Mouse (Mus musculus) neural tube, embryonic 11.5 days (tissue): ENCODE results near the gene Nat8l. TPM values are rescaled to one million over a fixed set of nuclear protein-coding genes. Genes with fewer than 3 reads are reported as not detected.
"Not testable (repeated sequence)": the region's sequence is repeated elsewhere in the genome, so short reads cannot be mapped to it uniquely, and the experiment has no call there.

Experiments
- ATAC-seq: fragments of 200-750 bp; cut with Nextera tagmentation; 2 replicates; pipeline ENCODE4 v1.8.0; 2017; ENCODE audit warnings: moderate number of reproducible peaks, mild to moderate bottlenecking, moderate TSS enrichment, moderate library complexity; ENCODE audit not compliant: insufficient read depth, low FRiP score, low TSS enrichment
- DNase-seq: peaks from one replicate; pipeline ENCODE4 v3.0.0-alpha.2; 2015; ENCODE audit warnings: low spot score
- H3K27ac ChIP-seq: fragments of 300-500 bp; sonication (generic); 2 replicates; pipeline ENCODE4 v1.5.1; 2014; ENCODE audit warnings: low read depth, mild to moderate bottlenecking, low read length
- H3K27me3 ChIP-seq: fragments of 300-500 bp; sonication (generic); 2 replicates; pipeline ENCODE4 v1.6.1; 2014; ENCODE audit warnings: mild to moderate bottlenecking, low read length, mixed read lengths; ENCODE audit not compliant: control insufficient read depth, insufficient read depth
- H3K36me3 ChIP-seq: fragments of 300-500 bp; sonication (generic); 2 replicates; pipeline ENCODE4 v1.6.1; 2014; ENCODE audit warnings: mild to moderate bottlenecking, low read length, moderate library complexity, mixed read lengths; ENCODE audit not compliant: control insufficient read depth, insufficient read depth
- H3K4me1 ChIP-seq: fragments of 300-500 bp; sonication (generic); 2 replicates; pipeline ENCODE4 v1.6.1; 2014; ENCODE audit warnings: low read length, mixed read lengths; ENCODE audit not compliant: control insufficient read depth, insufficient read depth
- H3K4me2 ChIP-seq: fragments of 300-500 bp; sonication (generic); 2 replicates; pipeline ENCODE4 v1.6.1; 2014; ENCODE audit warnings: low read depth, mild to moderate bottlenecking, moderate library complexity
- H3K4me3 ChIP-seq: fragments of 300-500 bp; sonication (generic); 2 replicates; pipeline ENCODE4 v1.5.1; 2014; ENCODE audit warnings: low read depth, low read length
- H3K9ac ChIP-seq: fragments of 300-500 bp; sonication (generic); 2 replicates; pipeline ENCODE4 v1.6.1; 2014; ENCODE audit warnings: mild to moderate bottlenecking, low read length
- H3K9me3 ChIP-seq: fragments of 300-500 bp; sonication (generic); 2 replicates; pipeline ENCODE4 v1.6.1; 2016; ENCODE audit warnings: low read length; ENCODE audit not compliant: control insufficient read depth
- WGBS: fragments of 180-500 bp; shearing (Covaris S2); extraction: QIAGEN DNeasy Blood & Tissue Kit; methylation state at CpG from one replicate; pipeline ENCODE4 v1.1.7; 2014; 5-methylcytosine and 5-hydroxymethylcytosine counted together
- polyA plus RNA-seq: library from polyadenylated mRNA; unstranded; fragments of >200 nt; fragmentation: Nextera tagmentation; extraction: Ambion mirVana; gene quantifications from 2 replicates; pipeline ENCODE4 v1.2.1, GENCODE M21; 2014

The Nat8l gene
- 1.5 and 2.2 TPM in 2 replicates for polyA plus RNA-seq

DNA sequence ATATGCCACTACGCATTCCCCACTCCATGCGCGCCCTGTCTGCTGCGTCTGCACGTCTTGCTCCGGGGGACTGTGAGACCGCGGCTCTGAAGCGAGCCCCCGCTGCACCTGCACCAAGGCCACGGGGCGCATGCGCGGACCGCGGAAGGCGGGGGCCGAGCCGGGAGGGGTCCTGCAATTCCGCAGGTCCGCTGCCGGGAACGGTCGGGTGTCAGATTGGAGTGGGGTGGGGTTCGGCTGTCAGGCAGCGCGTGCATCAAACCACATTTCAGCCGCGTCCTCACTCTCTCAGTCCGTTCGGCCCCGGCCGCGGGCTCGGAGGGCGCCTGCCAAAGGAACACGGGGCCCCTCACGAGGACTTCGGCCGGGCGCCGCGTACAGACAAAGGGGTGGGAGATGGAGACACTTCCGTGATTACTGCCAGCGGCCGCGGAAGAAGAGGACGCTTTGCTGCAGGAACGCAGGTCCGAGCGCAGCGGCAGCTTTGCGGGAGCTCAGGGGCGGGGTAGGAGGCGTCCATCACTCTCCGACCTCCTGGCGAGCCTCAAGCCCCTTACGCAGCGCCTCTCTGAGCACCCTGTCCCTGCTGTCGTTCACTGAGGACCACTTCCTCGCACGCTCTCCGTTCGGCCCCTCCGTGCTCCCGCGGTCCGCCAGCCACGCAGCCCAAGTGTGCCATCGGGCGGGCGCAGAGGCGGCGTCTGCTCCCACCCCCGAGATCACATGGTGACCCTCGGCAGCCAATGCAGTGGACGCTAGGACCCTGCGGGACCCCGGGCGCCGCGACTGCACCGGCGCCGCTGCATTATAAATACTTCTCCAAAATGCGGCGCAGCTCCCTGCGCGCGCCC lies at the start of gene Nat8l:
TSS of gene Nat8l (plus strand) at position 142 of the 851 bp plus-strand sequence.
- Histone ChIP-seq H3K4me2 (peak within 1 kb of the TSS; percentile 65), H3K36me3 (no peaks in the 10 kb centered on the region; the same call in 1 of the 2 replicates), H3K27ac (peak within 1 kb of the TSS; percentile 82), H3K9me3 (no peaks in the 10 kb centered on the region), H3K4me3 (peak within 1 kb of the TSS; percentile 79), H3K27me3 (peaks cover 5% of the 10 kb centered on the region), H3K9ac (peak within 1 kb of the TSS; percentile 81), H3K4me1 (0 out of 2 replicates have a peak, but pooled peaks cover 5% of the 10 kb centered on the region)
- under 1% methylated on average over 88 of the region's 90 CpGs for WGBS
- peak; percentile 84 for ATAC-seq
- DNase-seq = peak; percentile 91

DNA sequence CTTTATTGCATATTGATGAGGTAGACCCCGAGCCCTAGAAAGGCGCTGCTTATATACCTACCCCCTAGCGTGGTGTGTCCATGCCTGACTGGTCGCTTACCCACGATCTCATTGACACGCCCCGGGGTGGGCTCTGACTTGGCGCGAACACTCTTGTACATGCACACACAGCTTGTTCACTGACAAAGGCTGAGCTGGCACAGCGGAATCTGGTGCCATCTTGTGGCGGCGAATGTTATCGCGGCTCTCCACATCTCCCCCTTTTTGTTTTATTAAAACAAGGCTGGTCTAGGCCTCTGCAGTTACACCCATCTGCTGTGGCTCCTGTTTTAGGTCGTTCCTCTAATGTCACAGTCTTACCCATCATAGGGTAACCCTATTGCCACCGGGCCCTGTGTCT lies 48.7 kb upstream of the Nat8l start:
- not testable (repeated sequence) for DNase-seq, H3K4me3 ChIP-seq, H3K9ac ChIP-seq, H3K4me1 ChIP-seq, H3K4me2 ChIP-seq, ATAC-seq, H3K27ac ChIP-seq, H3K27me3 ChIP-seq, H3K9me3 ChIP-seq, H3K36me3 ChIP-seq
- WGBS = 83% methylated on average over 16 of the region's 16 CpGs

DNA sequence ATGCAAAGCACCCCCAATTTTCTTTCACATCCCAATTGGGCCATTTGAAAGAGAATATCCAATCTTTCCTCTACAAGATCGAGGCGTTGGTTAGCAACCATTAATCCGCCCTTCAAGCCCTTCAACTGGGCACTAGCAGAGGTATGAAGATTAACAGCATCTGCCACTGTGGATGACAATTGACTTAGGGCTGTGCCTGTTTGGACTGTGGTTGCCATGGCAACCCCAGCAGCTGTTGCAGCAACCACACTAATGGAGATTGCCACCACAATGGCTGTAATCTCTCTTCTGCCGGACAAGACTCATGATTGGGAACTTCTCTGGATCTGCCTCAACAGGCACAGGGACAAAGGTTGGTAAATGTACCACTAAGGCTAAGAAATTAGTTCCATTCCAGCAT lies 47.5 kb upstream of the Nat8l start:
- Histone ChIP-seq H3K27ac (no peak overlapping the region), H3K4me1 (no peaks in the 10 kb centered on the region), H3K9ac (no peak overlapping the region), H3K4me3 (no peak overlapping the region), H3K9me3 (no peaks in the 10 kb centered on the region), H3K36me3 (no peaks in the 10 kb centered on the region), H3K4me2 (no peak overlapping the region), H3K27me3 (no peaks in the 10 kb centered on the region)
- 90% methylated on average over 4 of the region's 4 CpGs for WGBS
- no peak for ATAC-seq
- peak; percentile 45 for DNase-seq

DNA sequence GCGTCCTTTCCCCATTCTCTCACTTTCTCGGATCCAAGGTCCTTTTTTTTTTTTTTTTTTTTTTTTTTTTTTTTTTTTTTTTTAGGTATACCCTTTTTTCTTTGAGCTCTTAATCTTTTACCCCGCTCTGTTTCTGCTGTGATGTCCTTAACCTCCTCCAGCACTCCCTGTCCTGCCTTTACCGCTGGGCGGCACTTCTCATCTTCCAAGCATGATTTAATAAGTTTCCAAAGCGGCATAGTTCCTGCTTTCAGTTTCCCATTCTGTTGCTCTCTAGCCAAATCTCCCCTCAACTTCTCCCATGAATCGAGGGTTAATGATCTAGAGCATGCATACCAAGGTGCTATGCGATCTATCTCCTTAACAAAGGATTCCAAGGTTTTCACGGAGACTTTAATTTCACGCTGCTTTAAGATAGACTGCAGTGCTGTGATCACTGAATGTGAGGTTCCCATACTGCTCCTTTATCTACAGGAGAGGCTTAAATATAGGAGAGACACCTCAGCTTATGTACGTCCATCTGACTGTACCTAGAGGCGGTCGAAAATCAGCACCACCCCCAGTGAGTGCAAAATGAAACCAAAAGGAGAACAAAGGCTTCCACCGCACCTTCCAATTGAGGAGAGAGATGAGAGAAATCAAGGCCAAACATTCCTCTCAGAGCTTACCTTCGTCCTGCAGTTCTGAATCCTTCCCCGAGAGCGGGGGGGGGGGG lies 42.2 kb upstream of the Nat8l start:
- Histone ChIP-seq H3K9me3 (no peaks in the 10 kb centered on the region), H3K4me1 (no peaks in the 10 kb centered on the region), H3K36me3 (no peaks in the 10 kb centered on the region), H3K27me3 (no peaks in the 10 kb centered on the region), H3K4me3 (no peak overlapping the region), H3K4me2 (no peak overlapping the region), H3K9ac (no peak overlapping the region), H3K27ac (no peak overlapping the region)
- ATAC-seq = no peak
- WGBS = 86% methylated on average over 17 of the region's 17 CpGs
- no peak for DNase-seq

DNA sequence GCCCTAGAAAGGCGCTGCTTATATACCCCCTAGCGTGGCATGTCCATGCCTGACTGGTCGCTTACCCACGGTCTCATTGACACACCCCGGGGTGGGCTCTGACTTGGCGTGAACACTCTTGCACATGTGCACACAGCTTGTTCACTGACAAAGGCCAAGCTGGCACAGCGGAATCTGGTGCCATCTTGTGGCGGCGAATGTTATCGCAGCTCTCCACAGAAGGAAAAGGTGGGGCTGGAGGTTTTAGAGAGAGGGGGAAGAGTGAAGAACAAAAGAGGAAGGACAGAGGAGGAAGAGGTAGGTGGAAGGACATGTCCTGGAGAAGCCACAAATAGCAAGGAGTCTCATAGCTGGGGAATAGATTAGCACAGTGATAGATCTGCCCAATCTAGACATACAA lies 41.4 kb upstream of the Nat8l start:
- no peak overlapping the region for H3K27ac ChIP-seq
- WGBS = 36% methylated on average over 10 of the region's 10 CpGs
- H3K9ac ChIP-seq = no peak overlapping the region
- H3K9me3 ChIP-seq = no peaks in the 10 kb centered on the region
- no peaks in the 10 kb centered on the region for H3K4me1 ChIP-seq
- no peaks in the 10 kb centered on the region for H3K36me3 ChIP-seq
- peak; percentile 75 for DNase-seq
- no peak for ATAC-seq
- H3K4me3 ChIP-seq = no peak overlapping the region
- H3K27me3 ChIP-seq = no peaks in the 10 kb centered on the region
- no peak overlapping the region for H3K4me2 ChIP-seq

DNA sequence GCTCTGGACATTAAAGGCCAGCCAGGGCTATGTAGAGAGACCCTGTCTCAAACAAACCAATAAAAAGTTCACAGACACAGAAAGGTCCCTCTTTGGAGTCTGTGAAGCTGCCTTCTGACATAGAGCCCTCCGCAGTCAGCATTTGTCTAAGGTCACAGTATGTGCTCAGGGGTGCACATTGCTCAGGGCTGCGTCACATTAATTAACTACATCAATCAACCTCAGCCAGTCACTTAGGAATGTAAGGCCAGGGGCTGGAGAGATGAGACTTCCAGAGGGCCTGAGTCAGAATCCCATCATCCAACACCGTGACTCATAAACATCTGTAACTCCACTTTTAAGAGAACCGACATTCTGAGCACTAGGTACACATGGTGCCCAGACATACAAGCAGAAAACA lies 39.9 kb upstream of the Nat8l start:
- 78% methylated on average over 4 of the region's 4 CpGs for WGBS
- Histone ChIP-seq H3K36me3 (no peaks in the 10 kb centered on the region), H3K9ac (no peak overlapping the region), H3K9me3 (no peaks in the 10 kb centered on the region), H3K4me1 (no peaks in the 10 kb centered on the region), H3K4me2 (no peak overlapping the region), H3K27me3 (no peaks in the 10 kb centered on the region), H3K4me3 (no peak overlapping the region), H3K27ac (no peak overlapping the region)
- DNase-seq (no peak), ATAC-seq (no peak)

DNA sequence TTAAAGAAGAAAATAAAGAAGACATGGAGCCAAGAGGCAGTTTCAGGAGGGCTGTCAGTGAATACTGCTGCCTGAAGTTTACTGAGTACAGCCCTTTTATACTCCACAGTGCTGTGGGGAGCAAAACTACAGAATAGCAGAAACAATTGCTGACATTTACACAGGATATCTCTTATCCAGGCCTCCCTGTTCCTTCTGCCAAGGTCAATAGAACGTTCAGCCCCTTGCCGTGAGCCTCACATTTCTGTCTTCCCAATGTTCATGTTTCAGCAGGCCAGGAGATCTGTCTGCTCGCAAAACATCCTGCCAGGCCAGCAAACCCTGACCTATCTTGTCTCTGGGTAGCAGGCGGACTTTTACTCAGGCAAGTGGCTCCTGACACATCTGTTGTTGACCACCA lies 36.4 kb upstream of the Nat8l start:
- 79% methylated on average over 4 of the region's 4 CpGs for WGBS
- ATAC-seq (no peak), DNase-seq (no peak)
- Histone ChIP-seq H3K27ac (no peak overlapping the region), H3K9ac (no peak overlapping the region), H3K27me3 (no peaks in the 10 kb centered on the region), H3K4me2 (no peak overlapping the region), H3K36me3 (no peaks in the 10 kb centered on the region), H3K9me3 (no peaks in the 10 kb centered on the region), H3K4me1 (no peaks in the 10 kb centered on the region), H3K4me3 (no peak overlapping the region)

DNA sequence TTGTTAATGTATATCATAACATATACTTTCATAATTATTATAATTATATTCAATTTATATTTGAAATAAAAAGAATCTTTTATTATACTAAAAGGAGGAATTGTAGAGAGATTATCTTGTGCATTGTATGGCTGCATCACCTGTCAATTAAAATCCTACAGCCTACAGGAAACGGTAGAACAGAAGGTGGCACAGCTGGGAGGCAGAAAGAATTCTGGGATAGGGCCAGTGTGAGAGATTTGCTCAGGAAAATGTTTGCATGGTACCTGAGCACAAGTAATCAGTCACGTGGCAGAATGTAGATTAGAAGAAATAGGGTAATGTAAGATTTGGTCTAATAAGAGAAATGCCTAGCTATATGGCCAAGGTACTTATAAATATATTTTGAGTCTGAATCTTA lies 21.0 kb upstream of the Nat8l start:
- no peak overlapping the region for H3K9ac ChIP-seq
- DNase-seq = no peak
- no peaks in the 10 kb centered on the region for H3K9me3 ChIP-seq
- 61% methylated on average over 2 of the region's 2 CpGs for WGBS
- no peaks in the 10 kb centered on the region for H3K36me3 ChIP-seq
- H3K27me3 ChIP-seq = no peaks in the 10 kb centered on the region
- H3K27ac ChIP-seq = no peak overlapping the region
- H3K4me3 ChIP-seq = no peak overlapping the region
- no peak for ATAC-seq
- H3K4me1 ChIP-seq = no peaks in the 10 kb centered on the region
- H3K4me2 ChIP-seq = no peak overlapping the region
